Mouse (Mus musculus) heart, embryonic 11.5 days (tissue): Measurements from ENCODE around the gene Tfap4. TPM values are rescaled to one million over a fixed set of nuclear protein-coding genes. Genes with fewer than 3 reads are reported as not detected.

Experiments
- ATAC-seq: fragments of 200-750 bp; cut with Nextera tagmentation; replicated peaks from 2 replicates; pipeline ENCODE4 v1.8.0; 2017; ENCODE audit warnings: moderate library complexity; ENCODE audit not compliant: insufficient number of reproducible peaks, low FRiP score, low TSS enrichment
- H3K27ac ChIP-seq: fragments of 300-500 bp; sonication (generic); 2 replicates; pipeline ENCODE4 v1.5.1; 2014; ENCODE audit warnings: mild to moderate bottlenecking, low read depth, low read length
- H3K27me3 ChIP-seq: fragments of 300-500 bp; sonication (generic); 2 replicates; pipeline ENCODE4 v1.6.1; 2014; ENCODE audit warnings: mild to moderate bottlenecking, low read length, mixed read lengths; ENCODE audit not compliant: control insufficient read depth, insufficient read depth
- H3K36me3 ChIP-seq: fragments of 300-500 bp; sonication (generic); 2 replicates; pipeline ENCODE4 v1.6.1; 2014; ENCODE audit warnings: mild to moderate bottlenecking, low read length, moderate library complexity, mixed read lengths; ENCODE audit not compliant: control insufficient read depth, insufficient read depth
- H3K4me1 ChIP-seq: fragments of 300-500 bp; sonication (generic); 2 replicates; pipeline ENCODE4 v1.6.1; 2014; ENCODE audit warnings: low read length; ENCODE audit not compliant: control insufficient read depth, insufficient read depth
- H3K4me2 ChIP-seq: fragments of 300-500 bp; sonication (generic); 2 replicates; pipeline ENCODE4 v1.6.1; 2014; ENCODE audit warnings: mild to moderate bottlenecking, moderate library complexity
- H3K4me3 ChIP-seq: fragments of 300-500 bp; sonication (generic); 2 replicates; pipeline ENCODE4 v1.5.1; 2014; ENCODE audit warnings: low read depth, low read length
- H3K9ac ChIP-seq: fragments of 300-500 bp; sonication (generic); 2 replicates; pipeline ENCODE4 v1.6.1; 2014; ENCODE audit warnings: mild to moderate bottlenecking, low read depth, low read length, moderate library complexity
- H3K9me3 ChIP-seq: fragments of 300-500 bp; sonication (generic); replicated peaks from 2 replicates; pipeline ENCODE4 v1.6.1; 2016; ENCODE audit warnings: low read length; ENCODE audit not compliant: control insufficient read depth
- WGBS: fragments of 180-500 bp; shearing (Covaris S2); extraction: QIAGEN DNeasy Blood & Tissue Kit; methylation state at CpG from one replicate; pipeline ENCODE4 v1.1.7; 2014; ENCODE audit not compliant: insufficient replicate concordance; 5-methylcytosine and 5-hydroxymethylcytosine counted together
- polyA plus RNA-seq: library from polyadenylated mRNA; unstranded; fragments of >200 nt; fragmentation: Nextera tagmentation; extraction: Ambion mirVana; gene quantifications from 2 replicates; pipeline ENCODE4 v1.2.1, GENCODE M21; 2014

Tfap4 gene
- polyA plus RNA-seq, 1 experiment from 2014 or later: 9.4 TPM

GRCm38 (mm10) chr16:4596141-4596728, 36.6 kb upstream of the Tfap4 start:
- ATAC-seq: no peak
- Histone ChIP-seq H3K9me3 (no peaks in the 10 kb centered on the region), H3K27me3 (no peaks in the 10 kb centered on the region)

GRCm38 (mm10) chr16:4595527-4595963, 35.9 kb upstream of the Tfap4 start:
- Histone ChIP-seq H3K4me1 (peaks cover 67% of the 10 kb centered on the region), H3K4me3 (peak overlapping the region; percentile 91), H3K9me3 (no peaks in the 10 kb centered on the region), H3K4me2 (peak overlapping the region; percentile 98), H3K27ac (peak overlapping the region; percentile 95), H3K27me3 (no peaks in the 10 kb centered on the region), H3K36me3 (peaks cover 2% of the 10 kb centered on the region), H3K9ac (peak overlapping the region; percentile 95)
- WGBS: 8% methylated on average over 5 of the region's 5 CpGs
- ATAC-seq: 0 out of 2 replicates have a peak, but pooled peaks have one; percentile 17

More at GRCm38 (mm10) chr16:4596141-4596728, 36.6 kb upstream of the Tfap4 start:
- Histone ChIP-seq H3K4me3 (peak overlapping the region; percentile 91), H3K9ac (peak overlapping the region; percentile 95), H3K4me2 (peak overlapping the region; percentile 98), H3K27ac (peak overlapping the region; percentile 95), H3K36me3 (no peaks in the 10 kb centered on the region), H3K4me1 (peaks cover 73% of the 10 kb centered on the region)
- WGBS: 17% methylated on average over 3 of the region's 3 CpGs

- no peaks in the 10 kb centered on the region for H3K9me3 ChIP-seq
- 1% methylated on average over 36 of the region's 52 CpGs for WGBS
- H3K4me3 ChIP-seq: peak overlapping the region; percentile 91
- no peaks in the 10 kb centered on the region for H3K27me3 ChIP-seq
- peaks cover 5% of the 10 kb centered on the region for H3K36me3 ChIP-seq
- peaks cover 61% of the 10 kb centered on the region for H3K4me1 ChIP-seq
- ATAC-seq: peak; percentile 3; the same call in 1 of the 2 replicates
- H3K9ac ChIP-seq: peak overlapping the region; percentile 95
- H3K4me2 ChIP-seq: peak overlapping the region; percentile 98
- peak overlapping the region; percentile 95 for H3K27ac ChIP-seq
These were observed 35.3 kb upstream of the Tfap4 start for GRCm38 (mm10) chr16:4594814-4595526.

DNA sequence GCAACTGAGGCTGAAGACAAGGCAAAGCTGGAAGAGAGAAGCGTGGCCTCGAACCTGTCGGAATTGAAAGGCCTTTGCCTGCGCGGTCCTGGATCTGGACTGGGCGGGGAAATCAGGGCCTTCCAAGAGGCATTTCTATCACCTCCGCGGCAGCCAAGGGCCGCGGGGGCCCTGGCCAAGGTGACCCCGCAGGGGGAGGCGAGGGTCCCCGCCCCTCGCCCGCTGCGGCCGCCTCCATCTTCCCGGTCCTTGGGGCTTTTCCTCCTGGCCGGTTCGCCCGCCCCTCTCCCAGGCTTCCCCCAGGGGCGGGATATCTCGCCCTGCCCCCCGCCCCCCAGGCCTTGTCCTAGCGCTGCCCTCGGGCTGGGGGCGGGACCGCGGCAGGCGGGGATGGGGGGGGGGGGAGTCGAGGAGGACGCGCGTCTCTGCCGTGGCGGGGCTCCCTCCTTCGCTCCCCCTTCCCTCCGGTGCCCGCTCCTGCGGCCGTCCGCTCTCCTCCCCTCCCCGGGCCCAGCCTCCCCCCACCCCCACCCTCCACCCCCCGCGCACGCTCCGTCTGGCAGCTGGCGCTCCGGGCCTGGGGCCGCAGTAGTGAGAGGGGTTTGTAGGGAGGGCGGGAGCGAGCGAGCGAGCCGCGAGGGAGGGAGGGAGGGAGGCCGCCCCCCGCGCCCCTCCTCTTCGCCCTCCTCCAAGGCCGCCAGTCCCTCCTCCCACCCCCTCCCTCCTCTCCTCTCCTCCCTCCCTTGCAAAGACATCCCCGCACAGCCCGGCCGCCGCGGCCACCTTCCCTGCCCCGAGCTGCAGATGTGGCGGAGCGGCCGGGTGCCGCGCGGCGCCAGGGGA, 34.5 kb upstream of the Tfap4 start, which contains the start of gene Glis2:
Gene Glis2 (plus strand): TSS at position 743 of the 843 bp plus-strand sequence.
- Histone ChIP-seq H3K4me2 (peak within 1 kb of the TSS; percentile 98), H3K4me3 (peak within 1 kb of the TSS; percentile 91), H3K27ac (peak within 1 kb of the TSS; percentile 95), H3K36me3 (peaks cover 5% of the 10 kb centered on the region), H3K27me3 (no peaks in the 10 kb centered on the region), H3K9me3 (no peaks in the 10 kb centered on the region), H3K9ac (peak within 1 kb of the TSS; percentile 95), H3K4me1 (peaks cover 55% of the 10 kb centered on the region)
- WGBS: 2% methylated on average over 25 of the region's 74 CpGs
- ATAC-seq: peak; percentile 82

GRCm38 (mm10) chr16:4592909-4593875, 33.5 kb upstream of the Tfap4 start:
- peak overlapping the region; percentile 91 for H3K4me3 ChIP-seq
- H3K36me3 ChIP-seq: peaks cover 5% of the 10 kb centered on the region
- no peaks in the 10 kb centered on the region for H3K9me3 ChIP-seq
- peak overlapping the region; percentile 95 for H3K27ac ChIP-seq
- no peak for ATAC-seq
- no peaks in the 10 kb centered on the region for H3K27me3 ChIP-seq
- peak overlapping the region; percentile 98 for H3K4me2 ChIP-seq
- WGBS: 15% methylated on average over 32 of the region's 32 CpGs
- H3K9ac ChIP-seq: peak overlapping the region; percentile 95
- H3K4me1 ChIP-seq: peaks cover 45% of the 10 kb centered on the region

- H3K9ac ChIP-seq: no peak overlapping the region
- H3K27ac ChIP-seq: no peak overlapping the region
- H3K4me2 ChIP-seq: no peak overlapping the region
- WGBS: 94% methylated on average over 9 of the region's 9 CpGs
- no peak overlapping the region for H3K4me3 ChIP-seq
- peaks cover 35% of the 10 kb centered on the region for H3K4me1 ChIP-seq
- ATAC-seq: no peak
- peaks cover 5% of the 10 kb centered on the region for H3K36me3 ChIP-seq
- H3K9me3 ChIP-seq: no peaks in the 10 kb centered on the region
- no peaks in the 10 kb centered on the region for H3K27me3 ChIP-seq
These were observed 30.6 kb upstream of the Tfap4 start for GRCm38 (mm10) chr16:4590236-4590635.

DNA sequence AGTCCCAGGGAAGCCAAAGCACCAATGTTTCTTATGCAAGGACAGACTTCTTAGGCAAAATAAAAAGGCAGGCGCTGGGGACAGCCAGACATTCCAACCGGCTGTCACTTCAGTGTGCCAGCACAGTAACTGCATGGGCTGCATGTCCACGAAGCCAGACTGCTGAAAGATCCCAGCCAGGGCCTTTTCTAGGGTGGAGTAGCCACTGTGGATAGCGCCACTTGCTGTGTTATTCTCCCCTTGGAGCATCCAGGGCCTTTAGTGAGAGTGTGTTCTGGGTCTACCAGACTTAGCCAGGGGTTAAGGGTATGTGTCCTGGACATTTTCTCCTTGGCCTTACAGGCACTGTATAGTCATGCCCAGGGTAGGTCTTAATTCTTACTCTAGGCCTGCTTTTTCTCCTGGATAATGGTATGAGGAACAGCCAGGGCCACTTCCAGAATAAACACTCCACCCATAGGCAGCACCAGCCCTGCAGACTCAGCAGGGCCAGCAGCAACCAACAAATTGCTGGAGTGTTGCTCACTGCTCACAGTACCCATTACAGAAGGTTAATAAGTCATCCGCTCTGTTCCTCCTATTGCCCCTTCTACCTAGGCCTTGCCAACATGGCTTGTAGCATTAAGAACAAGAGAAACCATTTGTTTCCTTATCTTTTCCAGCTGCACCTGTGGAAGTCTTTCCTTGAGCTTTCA, 28.0 kb upstream of the Tfap4 start:
- H3K4me2 ChIP-seq: no peak overlapping the region; the same call in 1 of the 2 replicates

More for the DNA sequence above, 28.0 kb upstream of the Tfap4 start:
- 48% methylated on average over 5 of the region's 5 CpGs for WGBS
- H3K27me3 ChIP-seq: no peaks in the 10 kb centered on the region
- H3K27ac ChIP-seq: peak overlapping the region; percentile 95
- no peak overlapping the region for H3K4me3 ChIP-seq
- peaks cover 26% of the 10 kb centered on the region for H3K4me1 ChIP-seq
- no peak for ATAC-seq
- peak overlapping the region; percentile 74 for H3K9ac ChIP-seq
- H3K36me3 ChIP-seq: peaks cover 5% of the 10 kb centered on the region
- H3K9me3 ChIP-seq: no peaks in the 10 kb centered on the region
